Mouse (Mus musculus) adrenal gland, postnatal 36 days (tissue): ENCODE results near the gene Gm10282. TPM values are rescaled to one million over a fixed set of nuclear protein-coding genes. Genes with fewer than 3 reads are reported as not detected.
A peak's percentile ranks its signal among the peaks of the same experiment; 100 is the strongest.

Experiments used
- DNase-seq, 2 experiments: peaks; one replicate each; pipeline ENCODE4 v3.0.0; 2021; ENCODE audit warnings: mixed read lengths in 1 of 2
- total RNA-seq, 2 experiments: library from RNA; stranded (reverse); gene quantifications; 2 replicates each; pipeline ENCODE4 v1.2.3; 2021

Gm10282 gene
- total RNA-seq, 2 experiments from 2014 or later = 5.8 to 20.3 TPM

DNA sequence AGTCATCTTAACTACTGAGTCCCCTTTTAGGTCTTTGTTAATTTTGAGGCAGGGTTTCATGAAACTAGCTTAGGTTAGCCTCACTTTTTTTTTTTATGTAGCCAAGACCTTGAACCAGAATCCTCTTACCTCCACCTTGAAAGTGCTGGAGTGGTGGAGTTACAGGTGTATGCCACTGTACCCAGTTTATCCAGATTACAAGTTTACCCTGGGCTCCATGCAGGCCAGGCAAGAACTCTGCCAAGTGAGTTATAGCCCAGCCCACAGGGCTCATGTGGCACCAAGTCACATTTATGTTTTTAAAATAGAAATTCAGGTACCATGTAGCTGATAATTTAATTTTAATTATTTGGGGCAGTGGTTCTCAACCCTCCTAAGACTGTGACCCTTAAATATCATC lies 43.6 kb downstream of the Gm10282 start:
- no peak for DNase-seq

DNA sequence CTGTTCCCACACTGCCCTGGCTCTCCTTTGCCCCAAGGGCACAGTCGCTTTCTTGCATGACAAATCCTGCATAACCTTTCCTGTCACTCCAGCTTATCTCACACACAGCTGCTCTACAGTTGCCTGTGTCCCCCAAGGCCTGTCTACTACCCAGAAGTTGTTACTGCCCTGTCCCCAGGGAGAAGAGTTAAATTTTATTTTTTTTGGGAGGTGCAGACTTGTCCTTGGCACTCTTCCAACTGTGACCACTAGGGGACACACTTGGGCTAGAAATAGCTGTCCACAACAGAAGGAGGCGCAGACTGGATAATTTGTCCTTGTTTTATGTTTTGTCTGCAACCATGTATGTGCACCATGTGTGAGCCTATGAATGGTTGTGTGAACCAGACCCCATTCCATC lies 44.0 kb downstream of the Gm10282 start:
- DNase-seq = peak; percentile 56 to 74

DNA sequence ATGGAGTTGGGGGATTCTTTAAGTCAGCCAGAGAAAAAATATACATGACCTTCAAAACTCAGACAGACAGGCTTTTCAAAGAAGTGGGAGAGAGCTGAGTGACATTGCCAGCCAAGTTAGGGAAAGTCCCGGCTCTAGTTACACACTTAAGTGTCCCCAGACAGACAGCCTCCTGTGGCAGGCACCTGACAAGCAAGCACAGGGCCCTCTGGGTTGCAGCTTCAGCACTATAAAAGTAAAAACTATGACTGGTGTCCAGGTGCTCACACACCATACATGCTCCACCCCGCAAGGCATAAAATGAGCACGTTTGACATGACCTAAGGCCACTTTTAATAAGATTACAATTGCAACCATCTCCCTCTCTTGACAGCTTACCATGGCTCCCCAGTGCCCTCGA lies 44.5 kb downstream of the Gm10282 start:
- DNase-seq = no peak

DNA sequence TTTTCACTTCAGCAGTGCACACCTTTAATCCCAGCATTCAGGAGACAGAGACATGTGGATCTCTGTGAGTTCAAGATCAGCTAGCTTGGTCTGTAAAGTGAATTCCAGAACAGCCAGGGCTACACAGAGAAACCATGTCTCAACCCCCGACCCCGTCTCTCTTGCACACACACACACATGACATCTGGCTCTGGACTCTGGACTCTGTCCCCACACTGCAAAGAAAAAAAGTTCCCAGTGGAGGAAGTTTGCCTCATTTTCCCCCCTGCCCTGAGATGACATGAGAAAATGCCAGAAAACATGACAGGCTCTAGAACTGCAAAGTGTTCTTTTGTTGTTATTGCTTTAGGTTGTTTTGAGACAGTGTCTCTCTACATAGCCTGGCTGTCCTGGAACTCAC lies 45.2 kb downstream of the Gm10282 start:
- no peak for DNase-seq

DNA sequence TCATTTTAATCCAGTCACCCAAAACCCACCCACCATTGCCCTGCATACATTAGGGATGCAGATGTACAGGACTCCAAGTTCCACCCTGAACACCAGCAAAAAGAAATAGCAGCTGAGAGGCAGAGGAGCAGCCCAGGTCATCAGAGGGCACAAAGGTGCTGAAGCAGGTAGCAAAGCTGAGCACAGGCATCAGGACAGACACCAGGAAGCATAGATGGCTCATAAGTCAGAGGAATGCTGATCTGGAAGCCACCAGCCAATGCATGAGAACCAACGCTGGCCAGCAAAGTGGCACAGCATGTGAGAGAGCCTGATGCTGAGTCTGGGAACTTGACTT lies 47.2 kb downstream of the Gm10282 start:
- no peak for DNase-seq

DNA sequence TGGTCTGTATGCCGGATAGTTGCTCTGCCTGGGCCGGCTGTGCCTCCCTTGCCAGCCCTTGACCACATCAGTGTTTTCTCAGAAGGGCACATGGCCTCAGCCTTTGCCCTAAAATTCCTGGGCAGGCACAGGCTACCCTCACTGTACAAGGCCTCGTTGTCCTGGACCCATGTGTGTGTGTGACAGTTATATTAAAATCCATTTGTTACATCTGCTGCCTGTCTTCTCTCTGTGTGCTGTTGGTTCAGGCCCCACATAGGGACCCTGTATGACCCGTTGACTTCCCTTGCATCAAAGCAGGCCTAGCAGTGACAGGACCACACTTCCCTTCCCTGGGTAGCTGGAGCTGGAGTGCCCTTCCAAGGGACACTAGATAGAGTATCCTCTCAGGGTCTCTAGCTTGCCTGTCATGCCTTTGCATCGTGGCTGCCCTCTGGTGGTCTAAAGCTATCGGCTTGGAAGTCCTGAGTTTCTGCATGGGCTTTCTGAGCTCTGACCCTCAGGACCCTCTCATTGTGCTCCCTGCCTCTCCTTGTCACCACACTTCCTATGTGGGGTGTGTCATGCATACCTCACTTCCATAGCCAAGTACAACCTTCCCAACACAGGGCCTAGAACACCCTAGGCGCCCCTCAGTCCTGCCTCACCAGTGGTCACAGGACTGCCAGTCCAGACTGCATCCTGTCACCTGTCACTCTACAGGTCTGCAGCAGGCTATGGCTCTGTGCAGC lies 47.7 kb downstream of the Gm10282 start:
- peak; percentile 36 to 55 for DNase-seq

Other genes with a start within 250 kb of the Gm10282 start
- not detected for gene Olfr373, start 222.1 kb downstream of the Gm10282 start, total RNA-seq
- gene Olfr374, start 198.2 kb downstream of the Gm10282 start, total RNA-seq = not detected
- gene Tpm4, start 170.3 kb downstream of the Gm10282 start, total RNA-seq = 100 to 1,000 TPM; 198 to 284 TPM
- gene Rab8a, start 144.1 kb downstream of the Gm10282 start, total RNA-seq = 10 to 100 TPM; 56.8 to 67.0 TPM
- not detected for gene Hsh2d, start 115.6 kb downstream of the Gm10282 start, total RNA-seq
- gene Cib3, start 92.4 kb downstream of the Gm10282 start, total RNA-seq = under 1 TPM in 1 of 2 experiments, not detected in 1; 0.72 TPM
- gene Gm11034, start 91.6 kb downstream of the Gm10282 start, total RNA-seq = not detected
- 10 to 100 TPM; 46.9 to 61.4 TPM for gene Fam32a, start 85.5 kb downstream of the Gm10282 start, total RNA-seq
- 10 to 100 TPM; 59.4 to 61.3 TPM for gene Ap1m1, start 65.2 kb downstream of the Gm10282 start, total RNA-seq
- gene Klf2, start 13.8 kb upstream of the Gm10282 start, total RNA-seq = 10 to 100 TPM; 45.2 to 67.5 TPM
- 10 to 100 TPM; 38.6 to 52.6 TPM for gene Eps15l1, start 116.2 kb upstream of the Gm10282 start, total RNA-seq
- gene Calr3, start 138.6 kb upstream of the Gm10282 start, total RNA-seq = 1 to 10 TPM; 3.7 to 4.3 TPM
- gene 1700030K09Rik, start 138.6 kb upstream of the Gm10282 start, total RNA-seq = 1 to 10 TPM; 7.1 to 8.1 TPM
- 10 to 100 TPM; 57.3 to 63.1 TPM for gene Cherp, start 170.0 kb upstream of the Gm10282 start, total RNA-seq
- gene Slc35e1, start 187.4 kb upstream of the Gm10282 start, total RNA-seq = 10 to 100 TPM; 36.2 to 37.7 TPM
- 10 to 100 TPM in 1 of 2 experiments, 1 to 10 TPM in 1; 9.7 to 11.3 TPM for gene Med26, start 243.0 kb upstream of the Gm10282 start, total RNA-seq